Mouse (Mus musculus) ES-Bruce4 (cell line): ENCODE measurements around the gene C8b. TPM values are rescaled to one million over a fixed set of nuclear protein-coding genes. Genes with fewer than 3 reads are reported as not detected.

Experiments used
- H3K27ac ChIP-seq: 2 replicates; pipeline ENCODE4 v1.5.1; 2012; ENCODE audit warnings: low read length, inconsistent platforms; ENCODE audit not compliant: insufficient read depth
- H3K27me3 ChIP-seq: 2 replicates; pipeline ENCODE4 v1.6.1; 2012; ENCODE audit warnings: mild to moderate bottlenecking, low read length, inconsistent platforms; ENCODE audit not compliant: control insufficient read depth, poor library complexity, insufficient read depth, severe bottlenecking
- H3K36me3 ChIP-seq: 2 replicates; pipeline ENCODE4 v1.6.1; 2012; ENCODE audit warnings: inconsistent platforms, mild to moderate bottlenecking, low read length, moderate library complexity; ENCODE audit not compliant: control insufficient read depth, poor library complexity, insufficient read depth, severe bottlenecking
- H3K4me1 ChIP-seq: one replicate; pipeline ENCODE4 v1.8.1; 2011; ENCODE audit warnings: low read length; ENCODE audit not compliant: control insufficient read depth, insufficient read depth
- H3K4me3 ChIP-seq: 2 replicates; pipeline ENCODE4 v1.5.1; 2011; ENCODE audit warnings: low read depth, mild to moderate bottlenecking, low read length
- H3K9ac ChIP-seq: 2 replicates; pipeline ENCODE4 v1.6.1; 2012; ENCODE audit warnings: low read depth, mild to moderate bottlenecking, inconsistent platforms; ENCODE audit not compliant: poor library complexity, severe bottlenecking
- H3K9me3 ChIP-seq: replicated peaks from 2 replicates; pipeline ENCODE4 v1.6.1; 2012; ENCODE audit warnings: mild to moderate bottlenecking, low read length, inconsistent platforms; ENCODE audit not compliant: control insufficient read depth, poor library complexity, insufficient read depth, severe bottlenecking
- CTCF ChIP-seq: IDR thresholded peaks from one replicate; pipeline ENCODE4 v1.8.1; 2011; ENCODE audit warnings: low read depth, low read length
- EP300 ChIP-seq: IDR thresholded peaks from 2 replicates; pipeline ENCODE4 v1.6.1; 2011; ENCODE audit warnings: low read depth, low read length; ENCODE audit not compliant: insufficient read depth
- POLR2A ChIP-seq: IDR thresholded peaks from one replicate; pipeline ENCODE4 v1.8.1; 2011; ENCODE audit warnings: low read length; ENCODE audit not compliant: insufficient read depth
- polyA plus RNA-seq: library from polyadenylated mRNA; stranded (reverse); fragments of >200 nt; gene quantifications from 2 replicates; pipeline ENCODE4 v1.2.4, GENCODE M21; 2011; ENCODE audit warnings: low read depth; ENCODE audit not compliant: missing spikeins, insufficient read depth, insufficient read length

Gene C8b
- polyA plus RNA-seq, 1 experiment, result not detected

DNA sequence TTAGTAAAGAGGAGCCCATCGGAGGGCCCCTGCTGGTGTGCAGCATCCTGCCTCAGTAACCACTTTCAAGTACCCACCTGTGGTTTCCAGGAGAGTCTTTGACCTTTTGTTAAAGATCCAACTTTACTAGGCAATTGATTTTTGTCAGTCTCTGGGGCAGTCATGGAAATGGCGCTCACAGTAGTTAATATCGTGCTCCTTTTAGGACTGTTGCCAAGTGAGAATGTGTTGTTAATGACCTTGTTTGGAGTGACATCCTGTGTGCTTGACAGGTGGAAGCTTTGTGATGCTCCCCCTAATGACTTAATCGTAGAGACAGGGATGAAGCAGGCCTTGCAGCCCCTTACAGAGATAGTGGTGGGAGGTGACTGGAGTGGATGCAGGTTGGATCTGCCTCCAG lies 4.2 kb downstream of the C8b start:
- Histone ChIP-seq H3K4me3 (no peak overlapping the region), H3K27me3 (no peaks in the 10 kb centered on the region), H3K27ac (no peak overlapping the region), H3K9ac (no peak overlapping the region), H3K4me1 (no peaks in the 10 kb centered on the region), H3K9me3 (no peaks in the 10 kb centered on the region), H3K36me3 (no peaks in the 10 kb centered on the region)
- no peak for TF ChIP-seq POLR2A

DNA sequence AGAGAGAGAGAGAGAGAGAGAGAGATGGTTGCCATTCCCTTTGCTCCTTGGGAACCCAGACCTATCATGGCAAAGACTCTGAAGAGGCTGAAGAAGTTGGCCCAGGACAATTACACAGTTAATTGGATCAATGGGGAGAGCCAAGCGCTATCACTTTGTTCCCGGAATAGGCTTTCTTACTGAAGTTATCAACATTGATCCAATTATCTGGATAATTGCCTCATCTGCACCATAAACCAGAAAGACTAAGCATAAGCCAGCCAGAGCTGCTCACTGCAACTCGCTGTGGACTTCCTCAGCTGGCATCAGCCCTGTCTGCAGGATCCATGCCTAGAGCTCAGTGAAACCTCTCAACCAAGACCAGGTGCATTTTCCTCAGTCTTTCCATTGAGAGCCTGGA lies 9.5 kb downstream of the C8b start:
- Histone ChIP-seq H3K27me3 (no peaks in the 10 kb centered on the region; the same call in 1 of the 2 replicates), H3K36me3 (no peaks in the 10 kb centered on the region), H3K27ac (no peak overlapping the region), H3K9ac (no peak overlapping the region), H3K9me3 (no peaks in the 10 kb centered on the region), H3K4me1 (no peaks in the 10 kb centered on the region), H3K4me3 (no peak overlapping the region)
- no peak for TF ChIP-seq CTCF
- TF ChIP-seq EP300, result no peak
- no peak for TF ChIP-seq POLR2A

DNA sequence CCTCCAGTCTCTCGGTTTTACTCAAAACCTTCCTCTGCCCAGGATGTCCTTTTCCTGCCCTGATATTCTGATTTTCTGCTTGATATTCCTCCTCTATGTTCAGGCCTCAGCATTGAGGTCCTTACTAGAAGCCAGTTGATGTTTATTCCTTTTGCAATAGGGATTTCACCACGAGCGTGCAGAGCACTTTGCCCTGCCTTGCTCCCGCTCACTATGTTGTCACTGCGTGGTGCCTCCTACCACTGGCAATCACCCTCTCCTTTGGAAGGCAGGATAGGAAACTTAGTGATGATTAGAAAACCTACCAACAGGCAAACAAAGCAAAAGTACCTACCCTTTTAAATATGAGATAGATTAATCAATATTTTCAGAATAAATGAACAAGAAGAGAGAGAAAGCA lies 13.3 kb downstream of the C8b start:
- Histone ChIP-seq H3K9ac (no peak overlapping the region), H3K4me1 (no peaks in the 10 kb centered on the region), H3K27me3 (no peaks in the 10 kb centered on the region; the same call in 1 of the 2 replicates), H3K4me3 (no peak overlapping the region), H3K9me3 (no peaks in the 10 kb centered on the region), H3K27ac (no peak overlapping the region), H3K36me3 (no peaks in the 10 kb centered on the region)
- TF ChIP-seq EP300, result no peak
- TF ChIP-seq POLR2A, result no peak
- no peak for TF ChIP-seq CTCF

DNA sequence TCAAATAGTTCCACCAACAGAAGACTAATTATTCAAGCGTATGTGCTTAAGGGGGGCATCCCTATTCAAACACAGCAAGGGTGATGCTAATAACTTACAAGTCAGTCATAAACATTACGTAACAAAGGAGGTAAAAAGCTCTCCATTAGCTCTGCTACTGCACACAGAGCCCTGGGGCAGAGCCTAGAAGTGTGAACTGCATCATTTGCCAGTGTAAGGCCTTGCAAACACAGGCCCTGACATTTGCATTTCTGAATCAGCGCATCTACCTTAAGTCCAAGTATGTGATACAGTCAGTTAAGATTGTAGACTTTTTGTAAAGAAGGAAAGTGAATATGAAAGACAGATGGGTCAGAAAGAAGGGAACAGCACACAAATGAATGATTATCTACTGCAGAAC lies 15.3 kb downstream of the C8b start:
- Histone ChIP-seq H3K36me3 (no peaks in the 10 kb centered on the region), H3K4me1 (no peaks in the 10 kb centered on the region), H3K27me3 (no peaks in the 10 kb centered on the region; the same call in 1 of the 2 replicates), H3K9me3 (no peaks in the 10 kb centered on the region), H3K9ac (no peak overlapping the region), H3K27ac (no peak overlapping the region), H3K4me3 (no peak overlapping the region)
- TF ChIP-seq CTCF (no peak), POLR2A (no peak), EP300 (no peak)

DNA sequence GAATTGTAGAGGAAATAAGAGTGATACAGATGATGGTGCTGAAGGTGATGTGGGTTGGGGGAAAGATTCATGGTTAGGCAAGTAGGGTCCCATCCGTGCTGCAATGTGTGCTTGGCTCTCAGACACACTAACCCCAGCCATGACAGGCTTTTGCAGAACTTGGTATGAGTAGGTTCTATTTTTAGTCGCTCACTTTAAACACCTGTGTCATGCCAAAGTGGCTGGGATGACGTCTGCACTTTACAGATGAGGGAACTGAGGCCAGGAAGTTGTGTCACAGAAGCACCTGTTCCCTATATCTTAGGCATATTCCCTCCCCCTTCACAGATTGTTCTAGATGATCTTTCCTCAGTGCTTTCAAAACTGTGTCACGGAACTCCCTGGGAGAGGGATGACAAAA lies 16.2 kb downstream of the C8b start:
- no peaks in the 10 kb centered on the region for H3K4me1 ChIP-seq
- TF ChIP-seq EP300, result no peak
- no peaks in the 10 kb centered on the region; the same call in 1 of the 2 replicates for H3K27me3 ChIP-seq
- no peak overlapping the region for H3K4me3 ChIP-seq
- no peaks in the 10 kb centered on the region for H3K9me3 ChIP-seq
- no peaks in the 10 kb centered on the region for H3K36me3 ChIP-seq
- H3K27ac ChIP-seq, result no peak overlapping the region
- H3K9ac ChIP-seq, result no peak overlapping the region

DNA sequence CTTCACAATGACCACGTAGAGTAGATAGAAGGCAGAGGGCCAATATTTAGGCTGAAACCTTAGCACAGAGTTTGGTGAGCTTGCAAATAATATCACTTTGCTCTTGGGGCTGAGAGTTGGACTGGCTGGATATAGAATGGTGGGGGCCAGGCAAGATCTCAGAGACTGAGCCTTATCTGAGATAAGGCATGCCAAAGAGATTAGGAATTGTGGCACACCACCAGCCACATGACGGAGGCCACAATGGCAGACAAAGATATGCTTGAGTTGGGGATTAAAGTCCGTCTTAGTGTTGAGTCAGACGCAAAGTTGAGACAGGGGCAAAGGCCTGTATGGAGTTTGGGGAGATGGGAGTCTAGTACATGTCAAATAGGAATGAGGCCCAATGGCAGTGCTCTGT lies 26.0 kb downstream of the C8b start:
- Histone ChIP-seq H3K4me3 (no peak overlapping the region), H3K9me3 (no peaks in the 10 kb centered on the region), H3K27me3 (no peaks in the 10 kb centered on the region), H3K9ac (no peak overlapping the region), H3K4me1 (no peaks in the 10 kb centered on the region), H3K36me3 (no peaks in the 10 kb centered on the region), H3K27ac (no peak overlapping the region)
- no peak for TF ChIP-seq EP300
- no peak for TF ChIP-seq CTCF
- no peak for TF ChIP-seq POLR2A

DNA sequence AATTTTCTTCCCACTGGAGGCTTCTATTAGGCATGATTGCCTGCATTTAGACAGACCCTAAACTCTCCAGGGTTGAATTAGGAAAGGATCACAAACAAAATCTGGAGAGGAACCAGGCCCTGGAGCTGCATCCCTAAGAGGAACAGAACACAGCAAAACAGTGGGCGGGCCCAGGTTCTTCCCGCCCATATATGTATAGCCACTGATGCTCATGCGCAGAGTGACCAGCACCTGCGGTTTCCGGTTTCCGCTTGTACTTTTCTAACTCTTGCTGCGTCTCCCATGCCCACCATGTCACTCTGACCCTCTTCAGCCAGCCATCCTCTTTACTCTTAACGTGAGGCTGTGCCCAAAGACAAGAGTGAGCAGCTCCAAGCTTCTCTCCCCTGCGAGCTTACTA lies 32.8 kb downstream of the C8b start:
- Histone ChIP-seq H3K27me3 (no peaks in the 10 kb centered on the region), H3K27ac (no peak overlapping the region), H3K4me3 (no peak overlapping the region), H3K4me1 (peaks cover 2% of the 10 kb centered on the region), H3K9ac (no peak overlapping the region), H3K9me3 (no peaks in the 10 kb centered on the region), H3K36me3 (no peaks in the 10 kb centered on the region)
- no peak for TF ChIP-seq EP300
- no peak for TF ChIP-seq CTCF
- no peak for TF ChIP-seq POLR2A
